Mouse (Mus musculus): ENCODE measurements around the gene Tktl2.

The Tktl2 gene

GRCm38 (mm10) chr8:66511537-66511936 lies at the start of gene Tktl2:
Gene Tktl2, plus strand, starts transcription at chr8:66511756.
- no peak for DNase-seq (ENCODE audit: low read depth)

GRCm38 (mm10) chr8:66469821-66470220 lies 41.7 kb upstream of the Tktl2 start:
- no peak for DNase-seq (ENCODE audit: low read depth)

- DNase-seq (ENCODE audit: low read depth) = no peak
Measured at GRCm38 (mm10) chr8:66476880-66477279, 34.7 kb upstream of the Tktl2 start.

DNA sequence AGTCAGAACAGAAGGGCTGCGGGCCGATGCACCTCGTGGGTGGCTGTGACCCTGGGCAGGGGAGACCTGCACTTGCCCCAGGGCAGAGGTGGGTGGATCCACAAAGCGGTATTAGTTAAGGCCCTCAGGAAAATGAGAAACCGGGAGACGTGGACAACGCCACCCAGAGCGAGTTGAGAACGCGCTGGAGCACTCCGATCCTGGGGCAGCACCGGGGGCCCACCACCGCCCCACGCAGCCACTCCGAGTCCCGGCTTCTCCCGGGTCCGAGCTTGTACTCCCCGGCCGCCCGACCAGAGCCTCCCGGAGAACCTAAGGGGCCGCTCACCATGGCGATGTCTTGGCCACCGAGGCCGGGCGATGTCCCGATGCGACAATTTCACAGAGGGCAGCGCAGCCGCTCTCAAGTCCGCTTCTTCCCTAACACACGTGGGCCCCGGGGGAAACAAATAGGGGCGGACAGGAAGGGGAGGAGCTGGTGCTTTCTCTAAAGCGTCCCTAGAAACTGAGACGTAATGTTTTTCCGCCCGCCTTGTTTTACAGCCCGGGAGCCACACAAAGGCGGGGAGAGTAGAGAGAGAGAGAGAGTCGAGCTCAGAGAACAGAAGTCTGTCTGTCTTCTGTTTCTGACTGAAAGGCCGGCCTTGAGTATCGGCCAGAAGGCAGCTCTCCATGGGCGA lies 25.3 kb upstream of the Tktl2 start, which contains the start of gene Tma16:
Gene Tma16 (minus strand): TSS at position 447 of the 680 bp plus-strand sequence.
- peak; percentile 89 for DNase-seq (ENCODE audit: low read depth)

GRCm38 (mm10) chr8:66488556-66488955 lies 23.0 kb upstream of the Tktl2 start:
- no peak for DNase-seq (ENCODE audit: low read depth)

DNA sequence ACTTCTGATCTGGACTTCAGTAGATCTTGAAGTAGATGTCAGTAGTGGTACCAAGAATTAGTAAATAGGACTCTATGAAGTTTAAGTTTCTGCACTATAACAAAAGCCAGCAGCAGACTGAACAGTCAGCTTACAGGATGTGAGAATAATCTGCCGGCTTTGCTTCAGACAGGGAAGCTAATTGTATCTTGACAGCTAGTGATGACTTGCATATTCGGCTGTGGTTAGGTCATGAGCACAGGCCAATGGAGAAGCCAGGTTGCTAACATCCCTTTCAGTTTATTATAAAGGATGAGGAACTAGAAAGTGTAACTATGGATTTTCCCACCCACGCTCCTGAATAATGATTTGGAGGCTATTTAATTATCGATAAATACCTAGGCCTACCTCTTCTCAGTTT lies 20.9 kb upstream of the Tktl2 start:
- DNase-seq (ENCODE audit: low read depth) = no peak

GRCm38 (mm10) chr8:66494496-66494895 lies 17.1 kb upstream of the Tktl2 start:
- no peak for DNase-seq (ENCODE audit: low read depth)

DNA sequence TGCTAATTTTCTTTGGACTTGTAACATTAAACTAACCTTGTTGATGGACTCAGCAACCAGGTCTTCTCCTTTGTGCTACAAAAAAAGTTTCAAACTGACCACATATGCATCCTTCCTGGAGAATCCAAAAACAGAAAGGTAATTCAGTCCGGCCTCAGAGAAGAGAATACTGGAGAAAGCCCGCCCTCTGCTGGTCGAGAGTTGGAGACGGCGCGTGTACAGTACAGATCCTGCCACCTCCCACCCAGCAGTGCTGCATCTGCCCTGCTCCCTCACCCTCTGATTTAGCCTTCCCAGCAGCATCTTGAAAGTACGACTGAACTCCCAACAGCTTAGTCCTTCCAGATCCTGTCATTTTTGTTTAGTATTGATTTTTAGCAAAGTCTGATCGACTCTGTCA lies 15.8 kb upstream of the Tktl2 start:
- peak; percentile 75 for DNase-seq (ENCODE audit: low read depth)

- DNase-seq (ENCODE audit: low read depth) = peak; percentile 74
Measured at GRCm38 (mm10) chr8:66496998-66497577, 14.5 kb upstream of the Tktl2 start.

DNA sequence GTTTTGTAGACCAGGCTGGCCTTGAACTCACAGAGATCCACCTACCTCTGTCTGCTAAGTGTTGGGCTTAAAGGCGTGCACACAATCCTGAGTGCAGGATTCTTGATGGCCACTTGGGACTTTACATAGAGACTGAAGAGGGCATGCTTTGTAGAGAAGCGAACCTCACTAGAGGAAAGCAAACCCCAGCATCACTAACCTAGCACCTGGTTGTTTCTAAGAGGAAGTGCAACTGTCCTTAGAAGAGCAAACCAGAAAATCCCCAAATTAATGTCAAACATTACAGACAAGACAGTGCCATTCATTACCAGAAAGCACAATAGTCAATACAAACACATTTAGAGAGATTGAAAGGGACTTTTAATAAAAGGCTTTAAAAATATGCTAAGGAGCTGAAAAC lies 8.2 kb upstream of the Tktl2 start:
- no peak for DNase-seq (ENCODE audit: low read depth)

DNA sequence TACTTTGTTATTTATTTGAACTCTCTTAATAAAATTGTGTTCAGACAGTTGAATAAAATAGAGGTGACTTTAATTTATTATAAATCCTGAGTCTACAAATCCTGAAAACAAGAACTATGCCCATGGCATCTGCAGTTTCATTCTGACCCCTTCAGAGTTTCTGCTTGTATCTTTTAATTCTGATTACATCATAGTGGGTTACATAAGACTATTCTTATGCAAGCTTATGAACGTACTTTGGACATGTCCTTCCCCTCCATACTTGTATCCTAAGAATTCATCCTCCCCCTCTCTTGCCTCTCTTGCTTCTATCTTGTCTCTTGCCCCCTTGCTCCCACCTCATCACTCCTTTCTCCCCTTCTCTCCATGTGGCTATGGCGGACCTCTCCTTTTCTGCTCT lies 7.6 kb downstream of the Tktl2 start:
- no peak for DNase-seq (ENCODE audit: low read depth)

DNA sequence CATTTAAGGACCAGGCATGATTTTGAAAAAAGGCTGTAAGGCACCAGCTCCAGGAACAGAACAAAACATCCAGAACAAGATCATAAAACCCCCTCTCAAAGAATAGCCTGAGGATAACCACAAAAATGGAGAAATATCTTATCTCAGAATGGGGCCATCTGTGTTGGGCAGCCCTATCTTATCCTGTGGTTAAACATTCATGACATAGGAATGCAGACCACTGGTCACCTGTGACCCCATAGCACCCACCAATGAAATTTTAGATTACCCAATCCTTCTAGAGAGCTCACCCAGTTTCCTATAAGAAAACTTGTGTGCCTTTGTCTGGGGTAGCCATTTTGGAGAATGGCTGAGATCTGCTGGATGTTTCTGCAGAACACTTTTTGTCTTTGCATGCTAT lies 9.0 kb downstream of the Tktl2 start:
- DNase-seq (ENCODE audit: low read depth) = no peak

- DNase-seq (ENCODE audit: low read depth) = no peak
Measured at GRCm38 (mm10) chr8:66550092-66550491, 38.5 kb downstream of the Tktl2 start.

Measured in naive thymus-derived CD4-positive, alpha-beta T cell, adult 2 months (primary cell).